Mouse (Mus musculus) embryonic facial prominence, embryonic 15.5 days (tissue): Measurements from ENCODE around the gene Tax1bp3. TPM values are rescaled to one million over a fixed set of nuclear protein-coding genes. Genes with fewer than 3 reads are reported as not detected.

Experiments
- ATAC-seq: fragments of 200-750 bp; cut with Nextera tagmentation; 2 replicates; pipeline ENCODE4 v1.8.0; 2017; ENCODE audit warnings: low read depth, moderate TSS enrichment; ENCODE audit not compliant: insufficient number of reproducible peaks, low FRiP score, low TSS enrichment
- H3K27ac ChIP-seq: fragments of 300-500 bp; sonication (generic); replicated peaks from 2 replicates; pipeline ENCODE4 v1.5.1; 2015; ENCODE audit warnings: mild to moderate bottlenecking, inconsistent platforms
- H3K27me3 ChIP-seq: fragments of 300-500 bp; sonication (generic); 2 replicates; pipeline ENCODE4 v1.6.1; 2015; ENCODE audit warnings: inconsistent platforms
- H3K36me3 ChIP-seq: fragments of 300-500 bp; sonication (generic); 2 replicates; pipeline ENCODE4 v1.6.1; 2015; ENCODE audit warnings: mild to moderate bottlenecking, inconsistent platforms
- H3K4me1 ChIP-seq: fragments of 300-500 bp; sonication (generic); 2 replicates; pipeline ENCODE4 v1.6.1; 2015; ENCODE audit warnings: inconsistent platforms
- H3K4me2 ChIP-seq: fragments of 300-500 bp; sonication (generic); replicated peaks from 2 replicates; pipeline ENCODE4 v1.6.1; 2015; ENCODE audit warnings: mild to moderate bottlenecking, inconsistent platforms
- H3K4me3 ChIP-seq: fragments of 300-500 bp; sonication (generic); replicated peaks from 2 replicates; pipeline ENCODE4 v1.5.1; 2015; ENCODE audit warnings: mild to moderate bottlenecking, inconsistent platforms
- H3K9ac ChIP-seq: fragments of 300-500 bp; sonication (generic); 2 replicates; pipeline ENCODE4 v1.6.1; 2015; ENCODE audit warnings: inconsistent platforms
- H3K9me3 ChIP-seq: fragments of 300-500 bp; sonication (generic); replicated peaks from 2 replicates; pipeline ENCODE4 v1.6.1; 2016; ENCODE audit warnings: inconsistent platforms
- WGBS: fragments of 180-500 bp; shearing (Covaris S2); methylation state at CpG from one replicate; pipeline ENCODE4 v1.1.7; 2015; 5-methylcytosine and 5-hydroxymethylcytosine counted together
- polyA plus RNA-seq: library from polyadenylated mRNA; unstranded; fragments of >200 nt; fragmentation: Nextera tagmentation; extraction: Ambion mirVana; gene quantifications from 2 replicates; pipeline ENCODE4 v1.2.1, GENCODE M21; 2015

Tax1bp3 gene
- polyA plus RNA-seq, 1 experiment from 2014 or later: 210 TPM

- H3K4me3 ChIP-seq: no peak overlapping the region
- no peak overlapping the region for H3K4me2 ChIP-seq
- no peaks in the 10 kb centered on the region for H3K9me3 ChIP-seq
- no peaks in the 10 kb centered on the region for H3K36me3 ChIP-seq
- WGBS: 72% methylated on average over 5 of the region's 5 CpGs
- no peak for ATAC-seq
- H3K9ac ChIP-seq: no peak overlapping the region
- no peak overlapping the region for H3K27ac ChIP-seq
- no peaks in the 10 kb centered on the region for H3K27me3 ChIP-seq
- no peaks in the 10 kb centered on the region for H3K4me1 ChIP-seq
Measured at GRCm38 (mm10) chr11:73230081-73230480, 53.2 kb downstream of the Tax1bp3 start.

DNA sequence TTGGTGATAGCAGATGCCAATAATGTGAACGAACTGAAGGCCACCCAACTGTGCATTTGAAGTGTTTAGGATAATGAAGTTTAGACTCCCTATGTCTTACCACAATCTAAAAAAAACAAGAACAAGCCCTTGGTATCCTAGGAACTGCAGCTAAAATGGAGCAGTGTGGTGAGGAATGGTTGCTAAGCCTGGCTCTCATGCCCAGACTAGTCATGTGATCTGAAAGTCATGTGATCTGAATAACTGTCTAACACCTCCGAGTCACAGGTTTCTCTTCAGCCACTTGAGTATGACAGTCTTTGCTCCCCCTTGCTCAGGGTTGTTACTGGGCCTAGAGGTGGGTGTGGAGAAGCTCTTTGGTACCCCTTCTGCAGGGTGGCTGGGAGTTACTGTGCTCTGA is 55.6 kb downstream of the Tax1bp3 start:
- no peaks in the 10 kb centered on the region for H3K27me3 ChIP-seq
- whole genome bisulfite sequencing: 42% methylated on average over 2 of the region's 2 CpGs
- no peaks in the 10 kb centered on the region for H3K9me3 ChIP-seq
- H3K4me3 ChIP-seq: no peak overlapping the region
- no peak overlapping the region for H3K27ac ChIP-seq
- H3K9ac ChIP-seq: no peak overlapping the region
- no peak overlapping the region for H3K4me2 ChIP-seq
- H3K36me3 ChIP-seq: no peaks in the 10 kb centered on the region
- ATAC-seq: no peak
- H3K4me1 ChIP-seq: peaks cover 14% of the 10 kb centered on the region

Other genes with a start within 250 kb of the Tax1bp3 start
- gene Atp2a3, start 215.9 kb upstream of the Tax1bp3 start, polyA plus RNA-seq: 4.0 and 5.0 TPM in 2 replicates
- gene P2rx1, start 178.0 kb upstream of the Tax1bp3 start, polyA plus RNA-seq: 2.6 and 2.8 TPM in 2 replicates
- 11.4 and 12.0 TPM in 2 replicates for gene Camkk1, start 158.1 kb upstream of the Tax1bp3 start, polyA plus RNA-seq
- 10.9 and 11.6 TPM in 2 replicates for gene Ncbp3, start 129.3 kb upstream of the Tax1bp3 start, polyA plus RNA-seq
- gene Itgae, start 86.5 kb upstream of the Tax1bp3 start, polyA plus RNA-seq: 0.28 and 0.40 TPM in 2 replicates
- gene Haspin, start 38.8 kb upstream of the Tax1bp3 start, polyA plus RNA-seq: 10.9 and 11.5 TPM in 2 replicates
- gene P2rx5, start 16.7 kb upstream of the Tax1bp3 start, polyA plus RNA-seq: 0.98 and 1.0 TPM in 2 replicates
- gene Emc6, start within 50 bp of the Tax1bp3 start, polyA plus RNA-seq: 91.9 and 100 TPM in 2 replicates
- gene Ctns, start 22.0 kb downstream of the Tax1bp3 start, polyA plus RNA-seq: 23.0 and 25.5 TPM in 2 replicates
- gene Shpk, start 22.4 kb downstream of the Tax1bp3 start, polyA plus RNA-seq: 2.7 and 2.9 TPM in 2 replicates
- 0.24 and 0.34 TPM in 2 replicates for gene Trpv1, start 57.2 kb downstream of the Tax1bp3 start, polyA plus RNA-seq
- 0.84 and 0.87 TPM in 2 replicates for gene Trpv3, start 90.3 kb downstream of the Tax1bp3 start, polyA plus RNA-seq
- gene Aspa, start 152.5 kb downstream of the Tax1bp3 start, polyA plus RNA-seq: 2.0 and 2.4 TPM in 2 replicates
- gene Gm49340, start 152.7 kb downstream of the Tax1bp3 start, polyA plus RNA-seq: not detected in 2 replicates
- not detected in 2 replicates for gene Spata22, start 152.7 kb downstream of the Tax1bp3 start, polyA plus RNA-seq
- not detected in 2 replicates for gene Olfr20, start 173.7 kb downstream of the Tax1bp3 start, polyA plus RNA-seq
- 0.13 and 0.17 TPM in 2 replicates for gene Olfr376, start 194.2 kb downstream of the Tax1bp3 start, polyA plus RNA-seq
- gene Olfr1, start 222.5 kb downstream of the Tax1bp3 start, polyA plus RNA-seq: 0.08 TPM in 1 of 2 replicates, not detected in the other